Comparison of ENCODE assay signal across 9 mouse cellular contexts in genomic region chr10:53466851-53467250, GRCm38 (mm10).
DNase-seq lines count a peak whose midpoint lies in the region; ATAC-seq and TF ChIP-seq lines count a peak whose summit lies in the region.
"Had no signal": no experiment of that assay in that cellular context is flagged by ENCODE, and none has a peak within 500 bp of the region (broad histone marks: within the 10 kb centered on the region; RNA-seq: fewer than 3 reads in every experiment).

No protein-coding gene starts in this region.

- H3K27me3 ChIP-seq in intestine, embryonic 14.5 days (replicated peaks; ENCODE audit: control insufficient read depth, insufficient read depth, low read length) = no peaks in the 10 kb centered on the region
- H3K27me3 ChIP-seq in intestine, postnatal 0 days (replicated peaks; ENCODE audit: control insufficient read depth, insufficient read depth, low read length) = no peaks in the 10 kb centered on the region
- H3K27me3 ChIP-seq in limb, embryonic 15.5 days = no peaks in the 10 kb centered on the region

- no peak overlapping the region for H3K4me2 ChIP-seq in intestine, embryonic 14.5 days (ENCODE audit: low read length)
- no peak overlapping the region for H3K4me2 ChIP-seq in intestine, postnatal 0 days (replicated peaks; ENCODE audit: low read depth)
- no peak overlapping the region for H3K4me2 ChIP-seq in limb, embryonic 15.5 days

- DNase-seq in intestine, embryonic 14.5 days (ENCODE audit: low spot score) = no peak
- DNase-seq in adipocyte (ENCODE audit: low spot score) = peak; percentile 67
- DNase-seq in heart, adult 9 months (ENCODE audit: low spot score in 2 of 2) = peak; percentile 87 to 90
- no peak for DNase-seq in left cerebral cortex, postnatal 4 days
- no peak for DNase-seq in right cerebral cortex, adult 18-20 months
- DNase-seq in layer of hippocampus, postnatal 25 days (ENCODE audit: extremely low spot score in 1 of 2, low spot score in 1 of 2) = no peak
- DNase-seq: cerebellum, adult 2 months had no signal

- no peak overlapping the region for H3K9ac ChIP-seq in intestine, embryonic 14.5 days (ENCODE audit: low read length)
- H3K9ac ChIP-seq in intestine, postnatal 0 days (ENCODE audit: low read depth, low read length) = no peak overlapping the region
- H3K9ac ChIP-seq in limb, embryonic 15.5 days = no peak overlapping the region

- no peak overlapping the region for H3K4me3 ChIP-seq in intestine, embryonic 14.5 days (ENCODE audit: low read depth, low read length)
- H3K4me3 ChIP-seq in intestine, postnatal 0 days (ENCODE audit: low read depth, low read length) = no peak overlapping the region
- H3K4me3 ChIP-seq in limb, embryonic 15.5 days = no peak overlapping the region

- H3K36me3 ChIP-seq in intestine, embryonic 14.5 days (ENCODE audit: control insufficient read depth, insufficient read depth, low read length) = no peaks in the 10 kb centered on the region
- H3K36me3 ChIP-seq in intestine, postnatal 0 days (ENCODE audit: control insufficient read depth, insufficient read depth) = no peaks in the 10 kb centered on the region
- no peaks in the 10 kb centered on the region for H3K36me3 ChIP-seq in limb, embryonic 15.5 days

- intact Hi-C loops in left cerebral cortex, postnatal 4 days (cut with DNase I) = no loop called here

- no peak; the same call in 1 of the 2 replicates for ATAC-seq in intestine, embryonic 14.5 days (replicated peaks; ENCODE audit: low FRiP score, low TSS enrichment, low read depth)
- no peak for ATAC-seq in intestine, postnatal 0 days
- no peak for ATAC-seq in limb, embryonic 15.5 days (ENCODE audit: insufficient number of reproducible peaks, low FRiP score, low TSS enrichment, low read depth)

- peak overlapping the region; percentile 4; the same call in 1 of the 2 replicates for H3K27ac ChIP-seq in intestine, embryonic 14.5 days (ENCODE audit: low read depth)
- H3K27ac ChIP-seq in intestine, postnatal 0 days (ENCODE audit: low read depth, low read length) = no peak overlapping the region
- peak overlapping the region; percentile 38; the same call in 1 of the 2 replicates for H3K27ac ChIP-seq in limb, embryonic 15.5 days

- H3K9me3 ChIP-seq in intestine, embryonic 14.5 days (ENCODE audit: control insufficient read depth, low read length) = peaks cover 8% of the 10 kb centered on the region; the same call in 1 of the 2 replicates
- H3K9me3 ChIP-seq in intestine, postnatal 0 days (ENCODE audit: control insufficient read depth) = 0 out of 2 replicates have a peak, but pooled peaks cover under 1% of the 10 kb centered on the region
- H3K9me3 ChIP-seq in limb, embryonic 15.5 days = no peaks in the 10 kb centered on the region

- no peaks in the 10 kb centered on the region; the same call in none of the 2 replicates for H3K4me1 ChIP-seq in intestine, embryonic 14.5 days (replicated peaks; ENCODE audit: control insufficient read depth, insufficient read depth, low read length)
- H3K4me1 ChIP-seq in intestine, postnatal 0 days (replicated peaks; ENCODE audit: control insufficient read depth, insufficient read depth, low read length) = no peaks in the 10 kb centered on the region
- H3K4me1 ChIP-seq in limb, embryonic 15.5 days = 0 out of 2 replicates have a peak, but pooled peaks cover 2% of the 10 kb centered on the region

- WGBS in intestine, embryonic 14.5 days = 52% methylated on average over 1 of the region's 1 CpGs
- 38% methylated on average over 1 of the region's 1 CpGs for WGBS in intestine, postnatal 0 days
- 61% methylated on average over 1 of the region's 1 CpGs for WGBS in limb, embryonic 15.5 days

- no peak for TF ChIP-seq CTCF in intestine, postnatal 0 days (IDR thresholded peaks at IDR 0.05; ENCODE audit: low read depth)

Comparison
In these comparisons a context has a peak if more than half of its experiments do, and no peak if none do; other contexts are left out.
1. DNase-seq: peak in adipocyte (single experiment) and heart, adult 9 months (2 of 2); none in intestine, embryonic 14.5 days (single experiment), left cerebral cortex, postnatal 4 days (single experiment), right cerebral cortex, adult 18-20 months (single experiment) and layer of hippocampus, postnatal 25 days (0 of 2).